Mouse (Mus musculus) midbrain, embryonic 13.5 days (tissue): ENCODE data around the gene Colgalt1. TPM values are rescaled to one million over a fixed set of nuclear protein-coding genes. Genes with fewer than 3 reads are reported as not detected.

Source experiments
- ATAC-seq: fragments of 200-750 bp; cut with Nextera tagmentation; 2 replicates; pipeline ENCODE4 v1.8.0; 2017; ENCODE audit warnings: mild to moderate bottlenecking, moderate TSS enrichment, moderate library complexity
- H3K27ac ChIP-seq: fragments of 300-500 bp; sonication (generic); 2 replicates; pipeline ENCODE4 v1.5.1; 2015; ENCODE audit warnings: inconsistent platforms, mild to moderate bottlenecking, moderate library complexity
- H3K27me3 ChIP-seq: fragments of 300-500 bp; sonication (generic); 2 replicates; pipeline ENCODE4 v1.6.1; 2015; ENCODE audit warnings: mild to moderate bottlenecking, inconsistent platforms
- H3K36me3 ChIP-seq: fragments of 300-500 bp; sonication (generic); 2 replicates; pipeline ENCODE4 v1.6.1; 2015; ENCODE audit warnings: mild to moderate bottlenecking, inconsistent platforms
- H3K4me1 ChIP-seq: fragments of 300-500 bp; sonication (generic); replicated peaks from 2 replicates; pipeline ENCODE4 v1.6.1; 2015; ENCODE audit warnings: inconsistent platforms
- H3K4me2 ChIP-seq: fragments of 300-500 bp; sonication (generic); replicated peaks from 2 replicates; pipeline ENCODE4 v1.6.1; 2015; ENCODE audit warnings: moderate library complexity, mild to moderate bottlenecking, inconsistent platforms
- H3K4me3 ChIP-seq: fragments of 300-500 bp; sonication (generic); replicated peaks from 2 replicates; pipeline ENCODE4 v1.5.1; 2015; ENCODE audit warnings: mild to moderate bottlenecking, inconsistent platforms
- H3K9ac ChIP-seq: fragments of 300-500 bp; sonication (generic); replicated peaks from 2 replicates; pipeline ENCODE4 v1.6.1; 2015; ENCODE audit warnings: mild to moderate bottlenecking, inconsistent platforms
- H3K9me3 ChIP-seq: fragments of 300-500 bp; sonication (generic); 2 replicates; pipeline ENCODE4 v1.6.1; 2016; ENCODE audit warnings: mild to moderate bottlenecking, inconsistent platforms
- WGBS: fragments of 180-500 bp; shearing (Covaris S2); methylation state at CpG from one replicate; pipeline ENCODE4 v1.1.7; 2015; 5-methylcytosine and 5-hydroxymethylcytosine counted together
- polyA plus RNA-seq: library from polyadenylated mRNA; unstranded; fragments of >200 nt; fragmentation: Nextera tagmentation; extraction: Ambion mirVana; gene quantifications from 2 replicates; pipeline ENCODE4 v1.2.1, GENCODE M21; 2015

Gene Colgalt1
- polyA plus RNA-seq, 1 experiment from 2014 or later = 51.3 TPM

DNA sequence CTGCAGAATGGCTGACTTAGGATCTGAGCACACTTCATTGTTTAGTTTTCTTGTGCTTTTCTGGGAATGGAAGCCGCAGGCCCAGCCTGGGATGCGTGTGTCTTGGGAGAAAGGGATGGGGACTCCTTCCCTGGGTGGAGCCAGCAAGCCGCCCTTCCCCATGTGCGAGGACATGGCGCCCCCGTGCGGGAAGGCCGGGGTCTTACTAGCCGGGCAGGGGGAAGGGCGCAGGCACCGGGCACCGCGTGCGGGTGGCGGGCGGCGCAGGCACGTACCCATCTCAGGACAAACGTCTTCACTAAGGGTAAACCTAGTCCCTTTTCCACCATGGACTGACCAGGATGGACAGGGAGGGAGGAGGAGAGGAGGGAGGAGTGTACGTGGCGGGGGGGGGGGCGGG is 22.4 kb downstream of the Colgalt1 start:
- ATAC-seq = no peak
- 12% methylated on average over 19 of the region's 22 CpGs for WGBS

DNA sequence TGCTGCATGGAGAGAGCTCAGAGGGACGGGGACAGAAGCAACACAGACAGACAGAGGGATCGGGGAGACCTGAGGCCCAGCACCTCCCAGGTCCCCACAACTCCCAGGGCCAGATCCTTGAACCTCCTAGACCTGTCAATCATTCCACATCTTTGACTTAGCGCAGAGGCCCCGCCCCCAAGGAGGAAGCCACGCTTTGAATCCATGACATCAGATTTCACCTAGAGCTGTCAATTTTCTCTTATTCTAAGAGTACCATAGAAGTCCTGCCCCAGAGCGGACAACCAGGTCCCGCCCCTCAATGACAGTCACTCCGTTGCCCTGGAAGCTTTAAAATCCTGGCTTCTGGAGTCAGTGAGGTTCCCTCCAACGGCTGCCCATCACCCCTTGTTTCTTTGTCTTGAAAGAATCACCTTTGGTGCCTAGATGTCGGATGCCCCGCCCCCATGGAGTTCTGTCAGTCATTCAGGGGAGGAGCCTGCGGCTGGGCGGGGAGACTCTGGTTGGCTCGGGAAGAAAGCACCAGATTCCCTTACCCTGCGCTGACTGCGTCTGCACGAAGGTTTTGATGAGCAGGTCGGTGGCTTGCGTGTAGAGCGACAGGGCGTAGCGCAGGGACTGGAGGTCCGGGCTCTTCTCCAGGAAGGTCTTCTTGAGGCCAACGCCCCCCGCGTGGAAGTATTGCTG is 23.3 kb downstream of the Colgalt1 start:
- Histone ChIP-seq H3K27ac (peak overlapping the region; percentile 69), H3K4me3 (0 out of 2 replicates have a peak overlapping the region, but pooled peaks have one; percentile 8), H3K9ac (no peak overlapping the region), H3K36me3 (peaks cover 23% of the 10 kb centered on the region), H3K27me3 (peaks cover 68% of the 10 kb centered on the region), H3K4me1 (peaks cover 18% of the 10 kb centered on the region), H3K9me3 (0 out of 2 replicates have a peak, but pooled peaks cover 2% of the 10 kb centered on the region), H3K4me2 (peak overlapping the region; percentile 40)
- WGBS = 3% methylated on average over 26 of the region's 26 CpGs
- peak; percentile 27; the same call in 1 of the 2 replicates for ATAC-seq

More for the DNA sequence above, 22.4 kb downstream of the Colgalt1 start:
- Histone ChIP-seq H3K27ac (no peak overlapping the region), H3K4me3 (no peak overlapping the region), H3K9me3 (0 out of 2 replicates have a peak, but pooled peaks cover 2% of the 10 kb centered on the region), H3K36me3 (peaks cover 17% of the 10 kb centered on the region), H3K9ac (no peak overlapping the region), H3K27me3 (peaks cover 64% of the 10 kb centered on the region), H3K4me2 (no peak overlapping the region), H3K4me1 (peaks cover 26% of the 10 kb centered on the region)

DNA sequence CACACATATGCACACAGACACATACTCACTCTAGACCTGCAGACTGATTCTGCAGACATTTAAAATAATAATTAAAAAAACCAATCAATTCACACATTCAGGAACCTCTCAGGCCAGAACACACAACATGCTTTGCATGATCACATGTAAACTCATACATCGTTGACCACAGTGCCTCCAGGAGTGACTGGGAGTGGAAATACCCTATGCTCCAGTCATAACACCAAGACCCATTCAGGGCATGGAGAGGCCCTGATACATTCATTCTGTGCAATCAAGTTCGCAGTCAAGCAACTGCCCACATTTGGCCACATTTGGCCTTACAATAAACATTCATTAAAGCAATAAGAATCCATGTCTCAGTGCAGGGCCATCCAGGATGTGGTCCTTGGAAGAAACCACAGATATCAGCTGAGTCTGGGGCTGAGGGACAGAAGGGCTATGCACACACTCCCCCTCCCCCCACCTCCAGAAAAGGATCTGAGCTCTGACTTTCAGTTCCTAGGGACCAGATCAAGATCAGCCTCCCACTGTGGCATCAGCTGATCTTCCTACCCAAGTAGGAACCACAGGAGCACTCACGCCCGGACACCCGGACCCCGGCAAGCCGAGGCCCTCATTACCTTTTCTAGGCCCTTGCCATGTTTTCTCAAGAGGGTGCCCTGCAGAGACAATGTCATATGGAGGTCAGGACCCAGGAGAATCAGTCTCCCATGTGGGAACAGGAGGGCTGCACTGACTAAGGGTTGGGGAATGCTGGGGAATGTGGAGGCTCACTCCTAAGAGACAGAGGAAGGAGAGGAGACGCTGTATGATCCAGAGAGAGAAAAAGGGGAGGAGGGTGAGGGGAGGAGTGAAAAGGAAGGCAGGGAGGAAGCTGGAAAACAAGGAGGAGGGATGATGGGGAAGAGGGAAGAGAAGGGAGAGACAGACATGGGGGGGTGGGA is 26.6 kb downstream of the Colgalt1 start:
- Histone ChIP-seq H3K4me3 (no peak overlapping the region), H3K9me3 (0 out of 2 replicates have a peak, but pooled peaks cover 2% of the 10 kb centered on the region), H3K9ac (no peak overlapping the region), H3K27me3 (peaks cover 46% of the 10 kb centered on the region), H3K4me2 (no peak overlapping the region), H3K27ac (no peak overlapping the region), H3K36me3 (peaks cover 39% of the 10 kb centered on the region), H3K4me1 (peaks cover 8% of the 10 kb centered on the region)
- WGBS = 68% methylated on average over 8 of the region's 8 CpGs
- no peak for ATAC-seq

DNA sequence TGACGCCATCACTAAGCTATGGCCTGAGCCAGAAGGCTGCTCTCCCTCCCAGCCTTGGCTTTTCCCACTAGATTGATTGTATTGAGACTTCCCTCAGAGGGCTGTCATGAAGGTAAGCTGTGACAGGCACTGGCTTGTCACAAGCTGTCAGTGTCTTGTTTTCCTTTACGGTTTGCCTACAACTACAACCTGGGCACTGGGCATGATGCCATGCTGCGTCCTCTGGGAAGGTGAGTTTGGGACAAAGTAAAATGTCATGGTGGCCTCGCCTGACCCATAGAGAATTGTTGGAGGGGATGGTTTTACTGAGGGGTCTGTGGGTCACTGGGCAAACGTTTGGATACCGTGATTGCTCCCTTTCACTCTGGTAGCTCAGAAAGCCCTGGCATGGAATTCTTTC is 27.5 kb downstream of the Colgalt1 start:
- Histone ChIP-seq H3K4me1 (peaks cover 8% of the 10 kb centered on the region), H3K27me3 (peaks cover 37% of the 10 kb centered on the region), H3K4me3 (no peak overlapping the region), H3K9me3 (no peaks in the 10 kb centered on the region), H3K4me2 (no peak overlapping the region), H3K27ac (no peak overlapping the region), H3K36me3 (peaks cover 39% of the 10 kb centered on the region), H3K9ac (no peak overlapping the region)
- ATAC-seq = no peak
- 76% methylated on average over 6 of the region's 6 CpGs for WGBS

DNA sequence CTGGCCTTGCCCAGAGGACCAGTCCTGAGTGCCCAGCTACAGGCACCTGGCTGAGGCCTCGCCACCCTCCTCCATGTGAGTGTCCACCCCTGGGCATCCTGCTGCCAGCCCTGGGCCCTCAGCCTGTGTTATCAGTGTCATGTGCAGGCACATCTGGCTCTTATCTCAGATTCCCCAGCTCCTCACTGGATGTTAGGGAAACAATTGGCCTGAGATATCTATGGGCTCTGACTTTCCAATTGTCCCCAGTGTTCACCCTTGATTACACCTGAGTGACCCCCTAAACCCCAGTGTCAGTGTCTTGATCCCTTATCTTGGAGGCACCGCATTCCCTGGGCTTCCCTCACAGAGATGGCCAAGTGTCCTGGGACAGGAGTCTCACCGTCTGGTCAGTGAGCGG is 28.5 kb downstream of the Colgalt1 start:
- H3K36me3 ChIP-seq = peaks cover 47% of the 10 kb centered on the region
- no peak overlapping the region for H3K4me2 ChIP-seq
- H3K9ac ChIP-seq = no peak overlapping the region
- H3K4me1 ChIP-seq = peaks cover 5% of the 10 kb centered on the region
- H3K9me3 ChIP-seq = no peaks in the 10 kb centered on the region
- H3K4me3 ChIP-seq = no peak overlapping the region
- 93% methylated on average over 4 of the region's 4 CpGs for WGBS
- H3K27ac ChIP-seq = no peak overlapping the region
- H3K27me3 ChIP-seq = peaks cover 29% of the 10 kb centered on the region
- ATAC-seq = no peak

DNA sequence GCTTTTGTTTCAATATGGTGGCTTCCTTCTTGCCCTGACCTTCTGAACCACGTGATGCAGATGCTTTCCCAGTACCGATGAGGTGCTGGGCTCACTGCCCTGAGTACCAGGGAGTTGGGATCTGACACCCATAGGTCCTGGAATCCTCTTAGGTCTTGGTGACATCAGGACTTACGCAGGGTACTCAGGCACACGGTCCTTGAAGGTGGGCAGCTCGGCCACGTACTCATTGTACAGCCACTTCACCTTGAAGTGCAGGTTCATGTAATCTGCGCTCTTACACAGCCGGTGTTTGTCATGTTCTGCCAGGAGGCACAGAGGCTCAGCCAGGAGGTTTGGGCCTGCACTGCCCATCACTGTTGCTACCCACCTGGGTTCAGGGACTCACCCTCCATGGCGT is 34.7 kb downstream of the Colgalt1 start:
- no peak overlapping the region for H3K4me3 ChIP-seq
- H3K36me3 ChIP-seq = peaks cover 82% of the 10 kb centered on the region
- H3K4me1 ChIP-seq = no peaks in the 10 kb centered on the region
- H3K27ac ChIP-seq = no peak overlapping the region
- whole genome bisulfite sequencing = 83% methylated on average over 9 of the region's 9 CpGs
- no peak for ATAC-seq
- H3K9me3 ChIP-seq = no peaks in the 10 kb centered on the region
- no peak overlapping the region for H3K9ac ChIP-seq
- no peaks in the 10 kb centered on the region for H3K27me3 ChIP-seq
- no peak overlapping the region for H3K4me2 ChIP-seq

DNA sequence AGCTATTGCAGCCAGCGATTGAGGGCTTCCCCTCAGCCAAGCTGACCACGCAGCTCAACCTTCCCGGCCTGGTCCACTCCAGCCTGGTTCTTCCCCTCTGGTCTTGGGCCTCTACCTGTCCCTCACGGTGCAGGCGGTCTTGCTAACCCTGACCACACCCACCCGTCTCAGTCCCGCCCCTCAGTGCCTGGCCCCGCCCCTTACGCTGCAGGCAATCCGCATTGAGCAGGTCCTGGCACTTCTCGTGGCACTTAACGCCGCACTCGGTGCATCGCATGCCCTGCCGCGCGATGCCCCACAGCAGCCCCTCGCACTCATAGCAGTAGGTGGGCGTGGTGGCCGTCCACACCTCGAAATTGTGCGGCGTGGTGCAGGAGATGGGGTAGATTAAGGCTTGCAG is 43.8 kb downstream of the Colgalt1 start:
- under 1% methylated on average over 24 of the region's 24 CpGs for WGBS
- peaks cover 72% of the 10 kb centered on the region for H3K36me3 ChIP-seq
- peaks cover 8% of the 10 kb centered on the region for H3K4me1 ChIP-seq
- ATAC-seq = peak; percentile 49; the same call in 1 of the 2 replicates
- H3K9me3 ChIP-seq = no peaks in the 10 kb centered on the region
- peak overlapping the region; percentile 20 for H3K4me3 ChIP-seq
- 0 out of 2 replicates have a peak overlapping the region, but pooled peaks have one; percentile 23 for H3K9ac ChIP-seq
- no peak overlapping the region for H3K27ac ChIP-seq
- H3K4me2 ChIP-seq = peak overlapping the region; percentile 40
- peaks cover 68% of the 10 kb centered on the region for H3K27me3 ChIP-seq

DNA sequence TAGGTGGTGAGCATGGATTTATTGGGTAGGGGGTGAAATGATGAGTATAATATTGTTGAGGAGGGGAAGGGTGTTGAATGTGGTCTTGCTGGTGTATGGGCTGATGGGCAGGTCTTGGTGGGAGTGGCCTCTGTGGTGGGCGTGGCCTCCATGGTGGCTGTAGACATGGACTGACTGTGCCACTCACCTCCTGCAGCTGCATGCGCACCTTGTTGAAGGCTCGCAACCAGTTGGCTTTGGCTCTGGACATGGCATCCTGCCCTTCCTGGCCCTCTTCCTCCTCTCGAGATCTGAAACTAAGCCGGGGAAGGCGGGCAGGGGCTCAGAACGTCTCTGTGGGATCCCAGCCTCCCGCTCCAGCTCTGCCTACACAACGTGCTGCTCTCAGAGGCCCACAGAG is 47.0 kb downstream of the Colgalt1 start:
- WGBS = 27% methylated on average over 9 of the region's 9 CpGs
- no peak overlapping the region for H3K27ac ChIP-seq
- H3K4me1 ChIP-seq = peaks cover 8% of the 10 kb centered on the region
- peaks cover 91% of the 10 kb centered on the region for H3K27me3 ChIP-seq
- H3K9ac ChIP-seq = no peak overlapping the region
- H3K36me3 ChIP-seq = peaks cover 59% of the 10 kb centered on the region
- no peak overlapping the region for H3K4me2 ChIP-seq
- H3K9me3 ChIP-seq = no peaks in the 10 kb centered on the region
- no peak overlapping the region for H3K4me3 ChIP-seq
- ATAC-seq = no peak

DNA sequence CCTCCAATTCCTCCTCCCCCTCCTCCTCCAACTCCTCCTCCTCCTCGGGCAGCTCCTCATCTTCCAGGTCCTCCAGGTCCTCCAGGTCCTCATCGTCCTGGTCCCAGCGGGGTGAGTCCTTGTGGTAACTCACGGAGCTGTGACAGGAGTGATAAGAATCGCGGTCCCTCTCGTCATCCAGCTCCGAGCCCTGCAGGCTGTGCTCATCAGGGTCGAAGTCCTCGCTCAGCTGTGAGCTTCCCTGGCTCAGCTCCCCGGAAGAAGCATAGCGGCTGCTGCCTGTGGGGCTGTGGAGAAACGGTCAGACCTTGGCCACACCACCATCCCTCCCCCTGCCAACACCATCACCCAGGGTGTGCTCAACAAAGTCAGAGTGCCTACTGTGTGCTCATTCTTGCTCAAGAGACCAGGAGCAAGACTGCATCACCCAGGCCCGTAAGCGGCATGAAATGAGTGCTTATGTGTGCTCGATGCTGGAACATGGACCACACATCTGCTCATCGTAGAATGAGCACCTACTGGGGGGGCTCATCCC is 47.8 kb downstream of the Colgalt1 start:
- no peak overlapping the region for H3K27ac ChIP-seq
- ATAC-seq = no peak
- peaks cover 8% of the 10 kb centered on the region for H3K4me1 ChIP-seq
- H3K27me3 ChIP-seq = peaks cover 89% of the 10 kb centered on the region
- 30% methylated on average over 17 of the region's 17 CpGs for WGBS
- H3K9me3 ChIP-seq = no peaks in the 10 kb centered on the region
- 0 out of 2 replicates have a peak overlapping the region, but pooled peaks have one; percentile 23 for H3K9ac ChIP-seq
- H3K36me3 ChIP-seq = peaks cover 59% of the 10 kb centered on the region
- H3K4me2 ChIP-seq = no peak overlapping the region
- no peak overlapping the region for H3K4me3 ChIP-seq

DNA sequence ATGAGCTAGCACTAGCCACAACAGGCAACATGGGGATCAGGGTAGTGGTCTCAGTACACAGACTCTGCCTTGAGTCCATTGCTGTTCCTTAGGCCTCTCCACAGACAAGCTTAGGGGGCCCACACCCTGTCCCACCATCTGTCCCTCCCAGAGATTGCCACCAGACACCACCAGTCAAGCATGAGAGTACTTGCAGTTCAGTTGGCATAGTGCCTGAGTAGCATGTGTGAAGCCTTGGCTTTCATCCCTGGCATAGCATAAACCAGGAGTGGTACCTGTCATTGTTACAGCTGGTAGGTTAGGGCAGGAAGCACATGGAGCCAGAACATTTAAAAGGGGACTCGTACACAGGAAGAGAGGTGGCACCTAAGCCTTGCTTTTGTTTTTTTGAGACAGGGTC is 49.0 kb downstream of the Colgalt1 start:
- H3K4me3 ChIP-seq = no peak overlapping the region
- H3K27ac ChIP-seq = no peak overlapping the region
- no peak overlapping the region for H3K9ac ChIP-seq
- H3K4me1 ChIP-seq = peaks cover 5% of the 10 kb centered on the region
- H3K27me3 ChIP-seq = peaks cover 85% of the 10 kb centered on the region
- 57% methylated on average over 1 of the region's 1 CpGs for WGBS
- no peak overlapping the region for H3K4me2 ChIP-seq
- H3K9me3 ChIP-seq = no peaks in the 10 kb centered on the region
- no peak for ATAC-seq
- H3K36me3 ChIP-seq = peaks cover 58% of the 10 kb centered on the region

DNA sequence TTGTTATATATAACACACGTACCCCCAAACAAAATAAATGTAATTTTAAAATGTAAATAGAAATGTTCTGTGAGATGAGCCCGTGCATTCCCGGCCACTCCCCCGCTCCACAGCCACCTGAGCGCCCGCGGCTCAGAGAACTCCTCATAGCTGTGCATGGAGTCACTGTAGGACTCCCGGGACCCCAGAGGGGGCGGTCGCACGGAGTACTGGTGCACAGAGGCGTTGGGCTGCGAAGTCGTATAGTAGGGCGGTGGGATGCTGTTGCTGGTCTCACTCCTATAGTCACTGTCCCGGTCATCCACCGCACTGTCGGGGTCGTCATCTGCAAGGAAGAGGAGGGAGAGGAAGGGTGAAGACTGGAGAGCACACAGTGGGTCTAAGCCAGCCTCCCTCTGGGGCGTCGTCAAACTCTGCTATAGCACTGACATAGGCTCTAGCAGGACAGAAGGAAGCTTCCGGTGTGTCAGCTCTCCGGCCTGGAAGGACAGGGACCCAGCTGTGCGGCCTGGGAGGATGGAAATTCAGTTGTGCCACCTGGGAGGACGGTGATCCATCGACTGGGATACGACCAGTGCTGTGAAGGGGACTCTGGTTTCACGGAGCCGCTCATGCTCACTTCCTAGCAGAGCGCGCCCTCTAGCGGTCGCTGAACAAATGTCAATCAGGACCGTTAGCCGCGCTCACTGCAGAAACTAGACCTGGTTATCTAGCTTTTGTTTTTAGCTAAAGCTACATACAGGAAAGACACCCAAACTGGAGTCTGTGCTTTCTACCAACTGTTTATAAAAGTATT is 49.7 kb downstream of the Colgalt1 start:
- WGBS = 10% methylated on average over 36 of the region's 36 CpGs
- Histone ChIP-seq H3K9ac (no peak overlapping the region), H3K4me1 (peaks cover 7% of the 10 kb centered on the region), H3K27me3 (peaks cover 77% of the 10 kb centered on the region), H3K9me3 (no peaks in the 10 kb centered on the region), H3K27ac (no peak overlapping the region), H3K4me3 (no peak overlapping the region), H3K4me2 (no peak overlapping the region), H3K36me3 (peaks cover 53% of the 10 kb centered on the region)
- peak; percentile 73 for ATAC-seq
